Mouse (Mus musculus) thymus, adult 18-20 months (tissue): ENCODE results near the gene Tmed10.

Source experiments
- DNase-seq, 2 experiments: peaks; one replicate each; pipeline ENCODE4 v3.0.0; 2022; ENCODE audit warnings: mixed read lengths in 2 of 2

The Tmed10 gene

GRCm38 (mm10) chr12:85374561-85375272 is at the start of gene Tmed10:
TSS of gene Tmed10 (minus strand) at chr12:85374847.
- peak; percentile 70 to 80 for DNase-seq

DNA sequence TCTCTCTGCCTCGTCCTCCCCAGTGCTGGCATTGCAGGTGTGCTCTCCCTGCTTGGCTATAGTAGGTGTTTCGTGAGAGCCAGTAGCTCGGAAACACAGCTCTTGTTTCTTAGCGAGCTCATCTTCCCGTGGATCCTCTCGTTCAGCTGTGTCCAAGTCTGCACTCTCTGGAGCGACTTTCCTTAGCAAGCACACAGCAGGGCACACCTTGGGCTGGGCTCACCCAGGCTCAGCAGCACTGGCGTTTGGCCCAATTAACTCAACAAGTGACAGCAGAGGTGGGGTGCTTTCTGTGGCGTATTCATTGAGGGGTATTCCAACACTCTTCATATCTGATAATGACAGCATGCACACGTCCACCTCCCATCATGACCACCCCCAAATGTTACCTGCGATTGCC is 48.6 kb upstream of the Tmed10 start:
- no peak for DNase-seq

DNA sequence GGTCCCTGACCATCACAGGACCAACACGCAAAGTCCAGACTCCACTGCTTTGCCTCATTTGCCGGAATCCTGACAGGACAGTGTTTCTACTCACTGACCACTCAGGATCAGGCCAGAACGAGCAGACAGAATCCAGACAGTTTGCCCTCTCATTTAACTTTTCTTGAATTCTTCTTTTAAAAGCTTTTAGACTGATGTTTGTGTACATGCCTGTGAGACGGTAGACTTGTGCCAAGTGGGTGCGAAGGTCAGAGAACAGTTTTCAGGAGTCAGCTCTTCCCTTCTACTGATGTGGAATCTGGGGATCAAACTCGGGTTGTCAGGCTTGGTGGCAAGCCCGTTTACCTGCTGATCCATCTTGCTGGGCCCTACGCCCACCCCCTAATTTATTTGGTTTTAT is 47.9 kb upstream of the Tmed10 start:
- DNase-seq = no peak

GRCm38 (mm10) chr12:85420945-85421344 is 46.3 kb upstream of the Tmed10 start:
- DNase-seq = no peak

DNA sequence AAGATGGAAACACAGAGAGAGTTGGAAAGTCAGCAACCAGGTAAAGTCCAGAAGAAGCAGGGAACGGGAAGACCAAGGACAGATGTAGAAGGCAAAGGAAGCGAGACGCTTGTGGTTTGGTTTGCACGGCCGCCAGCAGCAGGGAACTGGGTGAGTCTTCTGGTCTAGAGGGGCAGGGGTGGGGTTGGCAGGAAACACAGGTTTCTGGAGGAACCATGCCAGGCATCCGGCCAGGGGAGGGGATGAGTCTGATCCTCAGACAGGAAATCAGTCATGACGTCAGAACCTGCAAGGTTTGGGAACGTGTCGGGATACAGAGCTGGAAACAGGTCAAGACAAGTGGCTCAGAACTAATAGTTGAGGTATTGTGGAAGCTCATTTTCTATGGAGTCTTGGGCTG is 43.2 kb upstream of the Tmed10 start:
- DNase-seq = peak; percentile 51 to 68

GRCm38 (mm10) chr12:85416298-85416697 is 41.7 kb upstream of the Tmed10 start:
- DNase-seq = no peak

DNA sequence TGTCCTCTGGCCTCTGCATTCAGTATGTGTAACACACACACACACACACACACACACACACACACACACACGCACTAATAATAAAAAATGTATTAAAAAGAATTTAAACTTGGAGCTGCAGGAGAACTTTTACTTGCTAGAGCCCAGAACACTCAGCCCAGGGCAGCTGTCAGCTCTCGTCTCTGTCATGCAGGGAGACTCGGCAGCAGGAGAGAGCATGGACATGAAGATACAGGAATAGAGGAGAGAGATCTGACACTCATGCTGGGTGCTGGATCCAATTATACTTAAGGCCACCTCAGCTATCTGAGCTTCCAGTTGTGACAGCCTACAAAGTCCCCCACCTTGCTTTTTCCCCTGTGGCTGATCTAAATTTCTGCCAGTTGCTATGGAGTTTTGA is 41.2 kb upstream of the Tmed10 start:
- DNase-seq = no peak

- DNase-seq = no peak
Observed at GRCm38 (mm10) chr12:85411136-85411535, 36.5 kb upstream of the Tmed10 start.

DNA sequence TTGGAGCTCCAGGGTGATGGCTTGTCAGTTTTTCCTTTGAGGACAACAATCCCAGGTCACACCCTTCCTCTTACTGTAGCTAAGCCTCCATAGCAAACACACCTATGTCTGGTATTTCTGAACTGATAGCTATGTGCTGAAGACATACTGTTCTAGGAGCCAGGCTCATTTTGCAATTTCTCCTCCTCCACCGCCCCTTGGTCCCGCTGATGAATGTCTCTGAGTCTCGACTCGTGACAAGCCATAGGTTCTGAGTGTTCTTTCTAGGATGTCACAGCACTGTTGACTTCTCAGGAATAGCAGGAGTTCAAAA is 23.3 kb upstream of the Tmed10 start:
- DNase-seq = no peak

GRCm38 (mm10) chr12:85397063-85397959 is 22.7 kb upstream of the Tmed10 start:
- DNase-seq = no peak

GRCm38 (mm10) chr12:85393981-85394380 is 19.3 kb upstream of the Tmed10 start:
- no peak for DNase-seq

DNA sequence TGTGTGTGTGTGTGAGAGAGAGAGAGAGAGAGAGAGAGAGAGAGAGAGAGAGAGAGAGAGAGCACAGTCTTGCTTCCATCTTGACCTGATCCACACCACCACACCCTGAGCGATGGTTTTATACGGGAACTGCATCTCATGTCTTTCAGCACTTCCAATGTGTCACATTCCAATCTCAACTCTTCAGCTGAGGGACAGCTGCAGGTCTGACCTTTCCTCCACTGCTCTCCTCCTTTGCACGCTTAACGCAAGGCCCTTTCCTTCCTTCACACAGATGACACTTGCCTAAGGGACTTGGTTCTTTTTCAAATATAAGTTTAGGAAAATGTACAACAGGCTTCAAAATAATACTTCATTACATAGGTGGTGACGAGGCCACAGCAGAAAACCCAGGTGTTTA is 18.9 kb upstream of the Tmed10 start:
- DNase-seq = no peak

DNA sequence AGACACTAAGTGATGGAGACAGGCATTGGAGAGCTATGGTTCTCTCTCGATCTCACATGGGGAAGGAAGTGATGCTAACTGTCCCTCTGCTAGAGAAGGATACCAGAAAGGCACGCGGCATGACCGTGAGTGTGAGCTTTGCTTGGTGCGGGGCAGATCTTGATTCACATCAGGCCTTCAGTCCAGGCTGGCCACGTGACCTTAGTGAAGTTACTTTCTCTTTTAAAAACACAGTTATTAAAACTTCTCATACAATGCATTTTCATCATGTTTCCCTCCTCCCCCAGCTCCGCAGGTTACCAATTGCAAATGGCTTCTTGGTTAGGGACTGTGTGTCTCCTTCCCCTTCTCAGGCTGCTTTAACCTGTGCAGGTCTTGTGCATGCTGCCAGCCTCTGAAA is 16.5 kb upstream of the Tmed10 start:
- no peak for DNase-seq

- DNase-seq = no peak
Observed at GRCm38 (mm10) chr12:85389204-85390185, 14.8 kb upstream of the Tmed10 start.

- DNase-seq = no peak
Observed at GRCm38 (mm10) chr12:85385995-85386375, 11.3 kb upstream of the Tmed10 start.

- no peak for DNase-seq
Observed at GRCm38 (mm10) chr12:85385329-85385994, 10.8 kb upstream of the Tmed10 start.

DNA sequence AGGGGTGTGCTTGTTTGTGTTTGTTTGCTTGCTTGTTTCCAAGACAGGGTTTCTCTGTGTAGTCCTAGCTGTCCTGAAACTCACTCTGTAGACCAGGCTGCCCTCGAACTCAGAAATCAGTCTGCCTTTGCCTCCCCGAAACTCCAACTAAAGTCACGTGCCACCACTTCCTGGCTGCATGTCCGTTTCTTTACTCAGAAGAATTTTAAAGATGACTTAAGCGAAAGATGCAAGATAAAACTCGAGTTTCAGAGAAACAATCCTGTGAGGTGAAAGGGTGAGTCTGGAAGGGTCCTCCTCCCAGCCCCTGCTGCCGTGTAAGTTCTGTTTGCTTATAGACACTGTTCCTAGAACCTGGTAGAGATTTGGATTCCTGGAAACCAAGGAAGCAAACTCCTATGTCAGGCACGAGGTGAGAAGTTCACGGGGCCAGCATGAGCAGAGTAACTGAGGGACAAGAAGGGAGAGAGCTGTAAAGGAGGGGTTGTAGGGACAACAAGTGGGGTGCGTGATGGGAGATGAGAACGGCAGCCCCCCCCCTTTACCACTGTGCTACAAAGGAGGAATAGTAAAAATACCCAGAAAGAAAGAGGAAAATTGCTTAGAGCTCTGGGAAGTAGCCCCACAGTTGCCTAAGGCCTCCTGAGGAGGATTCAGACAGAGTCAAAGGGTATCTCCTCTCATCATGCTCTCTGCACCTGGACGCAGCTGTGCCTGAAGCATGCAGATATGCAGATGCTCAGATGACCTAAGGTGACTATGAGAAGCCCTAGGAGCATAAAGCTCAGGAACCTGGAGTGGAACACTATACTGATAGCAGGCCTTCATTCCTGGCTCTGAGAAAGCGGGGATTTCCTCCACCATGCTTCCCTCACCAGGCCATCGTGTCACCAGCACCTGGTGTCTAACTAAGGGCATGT is 8.4 kb upstream of the Tmed10 start:
- DNase-seq = no peak

DNA sequence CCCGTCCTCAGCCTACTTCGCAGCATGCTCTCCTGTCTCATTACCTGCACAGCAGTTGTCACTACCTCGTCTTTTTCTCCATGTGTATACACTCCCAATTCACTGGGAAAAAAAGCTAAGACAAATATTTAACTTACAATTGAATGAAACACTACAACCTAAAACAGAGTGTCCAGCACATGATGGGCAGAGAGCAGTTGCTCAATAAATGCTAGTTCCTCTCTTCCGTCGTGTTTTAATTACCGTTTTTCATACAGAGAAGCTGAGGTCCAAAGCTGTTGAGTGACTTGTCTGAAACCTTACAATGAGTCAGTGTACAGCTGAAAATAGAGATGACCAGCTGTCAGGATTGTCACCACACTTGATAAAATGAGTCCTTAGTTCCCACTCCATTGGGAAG is 6.9 kb upstream of the Tmed10 start:
- no peak for DNase-seq

- no peak for DNase-seq
Observed at GRCm38 (mm10) chr12:85380942-85381341, 6.3 kb upstream of the Tmed10 start.

DNA sequence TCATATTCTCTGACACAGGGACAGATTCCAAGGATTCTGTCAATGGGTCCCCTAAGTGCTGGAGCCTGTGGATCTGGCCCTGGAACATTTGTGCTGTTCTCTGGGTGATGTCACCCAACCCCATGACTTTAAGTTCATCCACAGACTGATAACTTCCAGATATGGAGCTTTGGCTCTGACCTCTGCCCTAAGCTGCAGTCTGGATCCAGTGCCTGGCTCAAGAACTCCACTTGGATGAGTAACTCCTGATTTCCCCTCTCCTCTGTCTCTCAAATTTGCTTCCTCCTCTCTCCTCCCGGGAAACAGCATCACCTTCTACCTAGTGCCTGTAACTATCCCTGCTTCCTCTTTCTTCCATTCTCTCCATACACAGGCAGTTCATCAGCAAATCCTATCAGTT is 5.7 kb upstream of the Tmed10 start:
- no peak for DNase-seq

DNA sequence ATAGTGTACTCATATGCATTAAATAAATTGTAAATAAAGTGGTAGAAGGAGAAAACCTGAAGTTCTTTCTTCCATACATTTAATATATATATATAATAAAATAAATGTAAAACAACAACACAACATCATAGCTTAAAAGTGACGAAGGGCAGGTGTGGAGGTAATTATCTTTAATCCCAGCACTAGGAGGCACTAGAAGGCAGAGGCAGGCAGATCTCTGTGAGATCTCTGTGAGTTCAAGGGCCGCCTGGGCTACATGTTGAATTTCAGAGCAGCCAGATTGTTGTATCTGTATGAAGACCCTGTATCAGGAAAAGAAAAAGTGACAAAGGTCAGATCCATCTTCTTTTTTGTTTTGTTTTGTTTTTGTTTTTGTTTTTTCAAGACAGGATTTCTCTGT is 3.6 kb upstream of the Tmed10 start:
- DNase-seq = no peak
